Mouse (Mus musculus) stomach, postnatal 0 days (tissue): ENCODE measurements around the gene Coq9.

Source experiments
- CTCF ChIP-seq: IDR thresholded peaks from 2 replicates; pipeline ENCODE4 v1.5.1; 2016; ENCODE audit warnings: antibody characterized with exemption, low read depth, mild to moderate bottlenecking, moderate library complexity
- EP300 ChIP-seq: optimal IDR thresholded peaks from 2 replicates; pipeline ENCODE3; 2016; ENCODE audit warnings: antibody characterized with exemption

- TF ChIP-seq CTCF = no peak
- TF ChIP-seq EP300 = no peak
Observed at GRCm38 (mm10) chr8:94872156-94872555, 34.0 kb downstream of the Coq9 start.
